Mouse (Mus musculus) MEL (cell line): ENCODE data around the gene Kirrel2. TPM values are rescaled to one million over a fixed set of nuclear protein-coding genes. Genes with fewer than 3 reads are reported as not detected.

Experiments
- DNase-seq: peaks from one replicate; pipeline ENCODE4 v3.0.0; 2011; ENCODE audit warnings: low read depth, low spot score
- H3K27ac ChIP-seq: 2 replicates; pipeline ENCODE4 v1.5.1; 2012; ENCODE audit warnings: low read depth, mild to moderate bottlenecking, control low read depth, low read length, moderate library complexity; ENCODE audit not compliant: control insufficient read depth
- H3K27me3 ChIP-seq, 2 experiments: fragments of 150-350 bp in 1 of 2; sonication (generic) in 1 of 2; 2 replicates each; pipeline ENCODE4 v1.6.1; 2012; ENCODE audit warnings: low read length in 2 of 2, mild to moderate bottlenecking in 2 of 2, improper control_type of control experiment in 1 of 2, moderate library complexity in 1 of 2; ENCODE audit not compliant: insufficient read depth in 2 of 2, control insufficient read depth in 1 of 2
- H3K36me3 ChIP-seq, 2 experiments: 2 replicates each; pipeline ENCODE4 v1.6.1; 2012 to 2014; ENCODE audit warnings: low read length in 2 of 2, improper control_type of control experiment in 1 of 2, inconsistent platforms in 1 of 2, mild to moderate bottlenecking in 1 of 2; ENCODE audit not compliant: insufficient read depth in 2 of 2, control insufficient read depth in 1 of 2
- H3K4me1 ChIP-seq, 2 experiments: fragments of 150-350 bp in 1 of 2; sonication (generic) in 1 of 2; 2 replicates each; pipeline ENCODE4 v1.6.1; 2012; ENCODE audit warnings: low read length in 2 of 2, improper control_type of control experiment in 1 of 2, mild to moderate bottlenecking in 1 of 2; ENCODE audit not compliant: insufficient read depth in 2 of 2, control insufficient read depth in 1 of 2
- H3K4me3 ChIP-seq, 2 experiments: fragments of 150-350 bp in 1 of 2; sonication (generic) in 1 of 2; 2 replicates each; pipeline ENCODE4 v1.5.1; 2012; ENCODE audit warnings: low read depth in 2 of 2, low read length in 2 of 2, mild to moderate bottlenecking in 2 of 2, moderate library complexity in 2 of 2, control low read depth in 1 of 2, improper control_type of control experiment in 1 of 2; ENCODE audit not compliant: control insufficient read depth in 1 of 2, insufficient read depth in 1 of 2
- H3K79me2 ChIP-seq: 2 replicates; pipeline ENCODE4 v1.6.1; 2012; ENCODE audit warnings: mild to moderate bottlenecking, low read length, moderate library complexity; ENCODE audit not compliant: control insufficient read depth, poor library complexity, insufficient read depth
- H3K9ac ChIP-seq: 2 replicates; pipeline ENCODE4 v1.6.1; 2012; ENCODE audit warnings: low read depth, mild to moderate bottlenecking, control low read depth, low read length, moderate library complexity; ENCODE audit not compliant: control insufficient read depth, poor library complexity, severe bottlenecking
- H3K9me3 ChIP-seq: fragments of 150-350 bp; sonication (generic); replicated peaks from 2 replicates; pipeline ENCODE4 v1.6.1; 2012; ENCODE audit warnings: mild to moderate bottlenecking, low read length, improper control_type of control experiment, moderate library complexity; ENCODE audit not compliant: insufficient read depth
- BHLHE40 ChIP-seq: IDR thresholded peaks from 2 replicates; pipeline ENCODE4 v1.6.1; 2012; ENCODE audit warnings: low read depth, mild to moderate bottlenecking, inconsistent platforms, low read length, improper control_type of control experiment, borderline replicate concordance
- CHD1 ChIP-seq: IDR thresholded peaks from 2 replicates; pipeline ENCODE4 v1.6.1; 2012; ENCODE audit warnings: low read depth, mild to moderate bottlenecking, inconsistent platforms, low read length, improper control_type of control experiment
- CHD2 ChIP-seq: IDR thresholded peaks from 2 replicates; pipeline ENCODE4 v1.6.1; 2011; ENCODE audit warnings: low read length, improper control_type of control experiment
- CTCF ChIP-seq, 3 experiments: IDR thresholded peaks in 2 of 3; conservative IDR thresholded peaks in 1 of 3; 2 replicates each; pipeline ENCODE4 v1.5.1; 2011 to 2012; ENCODE audit warnings: low read length in 3 of 3, low read depth in 2 of 3, mild to moderate bottlenecking in 2 of 3, improper control_type of control experiment in 1 of 3, inconsistent platforms in 1 of 3, mixed read lengths in 1 of 3, moderate library complexity in 1 of 3; ENCODE audit not compliant: control insufficient read depth in 1 of 3, insufficient read depth in 1 of 3, poor library complexity in 1 of 3, severe bottlenecking in 1 of 3
- ELF1 ChIP-seq: IDR thresholded peaks from 2 replicates; pipeline ENCODE4 v1.6.1; 2014; ENCODE audit warnings: low read depth, mild to moderate bottlenecking, inconsistent platforms, low read length, improper control_type of control experiment, moderate library complexity
- EP300 ChIP-seq, 2 experiments: IDR thresholded peaks; 2 replicates each; pipeline ENCODE4 v1.6.1; 2011; ENCODE audit warnings: improper control_type of control experiment in 2 of 2, low read length in 2 of 2, low read depth in 1 of 2, mild to moderate bottlenecking in 1 of 2
- ETS1 ChIP-seq: IDR thresholded peaks from 2 replicates; pipeline ENCODE4 v1.6.1; 2012; ENCODE audit warnings: low read depth, mild to moderate bottlenecking, inconsistent platforms, low read length, improper control_type of control experiment, moderate library complexity
- GATA1 ChIP-seq: IDR thresholded peaks from 2 replicates; pipeline ENCODE4 v1.6.1; 2011; ENCODE audit warnings: low read depth, low read length, improper control_type of control experiment
- HCFC1 ChIP-seq: IDR thresholded peaks from 2 replicates; pipeline ENCODE4 v1.6.1; 2012; ENCODE audit warnings: low read depth, mild to moderate bottlenecking, inconsistent platforms, low read length, improper control_type of control experiment, moderate library complexity
- KAT2A ChIP-seq: conservative IDR thresholded peaks from 2 replicates; pipeline ENCODE4 v1.6.1; 2012; ENCODE audit warnings: low read depth, low read length, improper control_type of control experiment, inconsistent platforms
- MAFK ChIP-seq: IDR thresholded peaks from 2 replicates; pipeline ENCODE4 v1.6.1; 2011; ENCODE audit warnings: low read depth, mild to moderate bottlenecking, low read length, improper control_type of control experiment, borderline replicate concordance
- MAZ ChIP-seq: IDR thresholded peaks from 2 replicates; pipeline ENCODE4 v1.6.1; 2012; ENCODE audit warnings: low read depth, mild to moderate bottlenecking, inconsistent platforms, low read length, improper control_type of control experiment
- MXI1 ChIP-seq: IDR thresholded peaks from 2 replicates; pipeline ENCODE4 v1.6.1; 2011; ENCODE audit warnings: mild to moderate bottlenecking, low read depth, low read length, improper control_type of control experiment
- MYB ChIP-seq: IDR thresholded peaks from 2 replicates; pipeline ENCODE4 v1.6.1; 2011; ENCODE audit warnings: mild to moderate bottlenecking, low read depth, low read length, improper control_type of control experiment
- MYC ChIP-seq: IDR thresholded peaks from 2 replicates; pipeline ENCODE4 v1.6.1; 2011; ENCODE audit warnings: low read depth, mild to moderate bottlenecking, low read length, improper control_type of control experiment, moderate library complexity
- NELFE ChIP-seq: IDR thresholded peaks from 2 replicates; pipeline ENCODE4 v1.6.1; 2011; ENCODE audit warnings: low read depth, low read length, improper control_type of control experiment
- NRF1 ChIP-seq: IDR thresholded peaks from 2 replicates; pipeline ENCODE4 v1.6.1; 2014; ENCODE audit warnings: low read depth, mild to moderate bottlenecking, inconsistent platforms, low read length, improper control_type of control experiment, moderate library complexity; ENCODE audit not compliant: poor library complexity, insufficient read depth, severe bottlenecking
- POLR2A ChIP-seq, 2 experiments: IDR thresholded peaks; 2 replicates each; pipeline ENCODE4 v1.6.1; 2011 to 2012; ENCODE audit warnings: low read length in 2 of 2, mild to moderate bottlenecking in 2 of 2, control low read depth in 1 of 2, improper control_type of control experiment in 1 of 2, low read depth in 1 of 2, moderate library complexity in 1 of 2; ENCODE audit not compliant: control insufficient read depth in 1 of 2, insufficient read depth in 1 of 2, poor library complexity in 1 of 2
- POLR2AphosphoS2 ChIP-seq: IDR thresholded peaks from 2 replicates; pipeline ENCODE4 v1.6.1; 2011; ENCODE audit warnings: low read length, improper control_type of control experiment
- POLR2AphosphoS5 ChIP-seq: IDR thresholded peaks from 2 replicates; pipeline ENCODE4 v1.6.1; 2012; ENCODE audit warnings: low read depth, borderline replicate concordance, mild to moderate bottlenecking, inconsistent platforms, low read length, moderate library complexity, mixed read lengths
- RAD21 ChIP-seq: IDR thresholded peaks from 2 replicates; pipeline ENCODE4 v1.6.1; 2011; ENCODE audit warnings: mild to moderate bottlenecking, low read depth, low read length, improper control_type of control experiment
- RCOR1 ChIP-seq: IDR thresholded peaks from 2 replicates; pipeline ENCODE4 v1.6.1; 2012; ENCODE audit warnings: low read depth, mild to moderate bottlenecking, inconsistent platforms, low read length, improper control_type of control experiment
- SMC3 ChIP-seq: IDR thresholded peaks from 2 replicates; pipeline ENCODE4 v1.6.1; 2011; ENCODE audit warnings: low read depth, low read length, improper control_type of control experiment
- TBP ChIP-seq: IDR thresholded peaks from 2 replicates; pipeline ENCODE4 v1.8.0; 2011; ENCODE audit warnings: low read depth, low read length, improper control_type of control experiment
- TCF12 ChIP-seq: IDR thresholded peaks from 2 replicates; pipeline ENCODE4 v1.6.1; 2014; ENCODE audit warnings: low read depth, mild to moderate bottlenecking, inconsistent platforms, low read length, improper control_type of control experiment, moderate library complexity
- UBTF ChIP-seq: IDR thresholded peaks from 2 replicates; pipeline ENCODE4 v1.6.1; 2012; ENCODE audit warnings: low read depth, mild to moderate bottlenecking, inconsistent platforms, low read length, improper control_type of control experiment, moderate library complexity, borderline replicate concordance; ENCODE audit not compliant: insufficient read depth
- USF1 ChIP-seq: IDR thresholded peaks from 2 replicates; pipeline ENCODE4 v1.6.1; 2014; ENCODE audit warnings: low read depth, mild to moderate bottlenecking, inconsistent platforms, low read length, improper control_type of control experiment, moderate library complexity
- ZC3H11A ChIP-seq: IDR thresholded peaks from 2 replicates; pipeline ENCODE4 v1.6.1; 2012; ENCODE audit warnings: low read depth, mild to moderate bottlenecking, inconsistent platforms, low read length, improper control_type of control experiment
- ZKSCAN1 ChIP-seq: IDR thresholded peaks from 2 replicates; pipeline ENCODE4 v1.6.1; 2012; ENCODE audit warnings: low read depth, mild to moderate bottlenecking, inconsistent platforms, low read length, improper control_type of control experiment, moderate library complexity
- ZMIZ1 ChIP-seq: IDR thresholded peaks from 2 replicates; pipeline ENCODE4 v1.6.1; 2012; ENCODE audit warnings: low read depth, mild to moderate bottlenecking, inconsistent platforms, low read length, improper control_type of control experiment, moderate library complexity
- polyA plus RNA-seq, 2 experiments: library from polyadenylated mRNA; stranded (reverse) in 1 of 2; unstranded in 1 of 2; fragments of >175 nt in 1 of 2; fragments of >200 nt in 1 of 2; gene quantifications; 2 replicates each; pipeline versions ENCODE4 v1.2.1 to v1.2.4; 2012; ENCODE audit warnings: low replicate concordance in 2 of 2, low read depth in 1 of 2; ENCODE audit not compliant: insufficient read length in 2 of 2, insufficient read depth in 1 of 2, missing spikeins in 1 of 2
- total RNA-seq: library from RNA; depleted of rRNA; stranded (reverse); fragments of 300-350 nt; gene quantifications from 2 replicates; pipeline ENCODE4 v1.2.3, GENCODE M21; 2012

The Kirrel2 gene
- total and polyA plus RNA-seq, 3 experiments: not detected

DNA sequence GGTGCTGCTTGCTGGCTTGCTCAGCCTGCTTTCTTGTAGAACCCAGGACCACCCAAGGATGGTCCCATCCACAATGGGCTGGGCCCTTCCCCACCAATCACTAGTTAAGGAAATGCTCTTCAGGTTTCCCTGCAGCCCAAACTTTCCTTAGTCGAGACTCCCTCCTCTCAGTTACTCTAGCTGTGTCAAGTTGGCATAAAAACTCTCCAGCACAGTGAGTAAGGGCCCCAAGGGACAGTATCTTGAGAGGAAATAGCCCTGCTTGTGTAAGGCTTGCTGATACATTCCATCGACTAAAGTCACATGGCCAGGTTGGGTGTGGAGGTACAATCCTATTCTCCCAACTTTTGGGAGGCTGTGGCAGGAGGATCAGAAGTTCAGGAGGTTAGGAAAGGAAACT is 27.3 kb downstream of the Kirrel2 start:
- Histone ChIP-seq H3K27ac (no peak overlapping the region), H3K9me3 (no peaks in the 10 kb centered on the region), H3K9ac (no peak overlapping the region), H3K4me1 (no peaks in the 10 kb centered on the region), H3K79me2 (no peaks in the 10 kb centered on the region), H3K4me3 (no peak overlapping the region), H3K36me3 (peaks cover 0 to 4% of the 10 kb centered on the region in 2 experiments; a peak in 2 of 4 replicates), H3K27me3 (no peaks in the 10 kb centered on the region)
- no peak for DNase-seq
- no peak for TF ChIP-seq MYC
- no peak for TF ChIP-seq NRF1
- TF ChIP-seq SMC3: no peak
- no peak for TF ChIP-seq UBTF
- no peak for TF ChIP-seq POLR2AphosphoS5
- TF ChIP-seq ELF1: no peak
- no peak for TF ChIP-seq ZKSCAN1
- no peak for TF ChIP-seq MAZ
- TF ChIP-seq KAT2A: no peak
- TF ChIP-seq RCOR1: no peak
- TF ChIP-seq RAD21: no peak
- no peak for TF ChIP-seq POLR2A (IDR thresholded peaks at IDR 0.05; ENCODE audit: control insufficient read depth in 1 of 2, insufficient read depth in 1 of 2, low read depth in 1 of 2, low read length in 2 of 2, poor library complexity in 1 of 2)
- TF ChIP-seq MYB: no peak
- no peak for TF ChIP-seq ZC3H11A
- no peak for TF ChIP-seq EP300 (IDR thresholded peaks at IDR 0.05; ENCODE audit: low read depth in 1 of 2, low read length in 2 of 2)
- no peak for TF ChIP-seq CTCF (IDR thresholded peaks at IDR 0.05 in 2 of 3, conservative IDR thresholded peaks at IDR 0.05 in 1 of 3; ENCODE audit: control insufficient read depth in 1 of 3, insufficient read depth in 1 of 3, low read depth in 2 of 3, low read length in 3 of 3, poor library complexity in 1 of 3, severe bottlenecking in 1 of 3)
- no peak for TF ChIP-seq GATA1

- Histone ChIP-seq H3K79me2 (no peaks in the 10 kb centered on the region), H3K9ac (no peak overlapping the region), H3K27me3 (no peaks in the 10 kb centered on the region), H3K4me3 (no peak overlapping the region), H3K36me3 (peaks cover 0 to 5% of the 10 kb centered on the region in 2 experiments; a peak in 2 of 4 replicates), H3K27ac (no peak overlapping the region), H3K4me1 (no peaks in the 10 kb centered on the region), H3K9me3 (no peaks in the 10 kb centered on the region)
- DNase-seq: no peak
- TF ChIP-seq HCFC1 (no peak), POLR2AphosphoS2 (no peak), CHD2 (no peak), RCOR1 (no peak), TBP (no peak), TCF12 (no peak), ETS1 (no peak), POLR2A (IDR thresholded peaks at IDR 0.05; ENCODE audit: control insufficient read depth in 1 of 2, insufficient read depth in 1 of 2, low read depth in 1 of 2, low read length in 2 of 2, poor library complexity in 1 of 2) (no peak), MAFK (no peak), NELFE (no peak), MXI1 (no peak), KAT2A (no peak), CHD1 (no peak), ZMIZ1 (no peak), BHLHE40 (no peak), GATA1 (no peak), USF1 (no peak)
- TF ChIP-seq, all 39 proteins: peak for 0
Observed at GRCm38 (mm10) chr7:30429327-30429726, 28.2 kb downstream of the Kirrel2 start.
